Mouse (Mus musculus) cerebellum, adult 2 months (tissue): Measurements from ENCODE around the gene Ppil6.

ENCODE experiments used
- CTCF ChIP-seq: fragments of 200-500 bp; IDR thresholded peaks from 2 replicates; pipeline ENCODE4 v1.5.1; 2011; ENCODE audit warnings: low read depth, mild to moderate bottlenecking, control low read depth, low read length, moderate library complexity, borderline replicate concordance; ENCODE audit not compliant: insufficient read depth
- POLR2A ChIP-seq: fragments of 200-500 bp; IDR thresholded peaks from 2 replicates; pipeline ENCODE4 v1.6.1; 2011; ENCODE audit warnings: low read length, control low read depth, borderline replicate concordance; ENCODE audit not compliant: insufficient read depth

DNA sequence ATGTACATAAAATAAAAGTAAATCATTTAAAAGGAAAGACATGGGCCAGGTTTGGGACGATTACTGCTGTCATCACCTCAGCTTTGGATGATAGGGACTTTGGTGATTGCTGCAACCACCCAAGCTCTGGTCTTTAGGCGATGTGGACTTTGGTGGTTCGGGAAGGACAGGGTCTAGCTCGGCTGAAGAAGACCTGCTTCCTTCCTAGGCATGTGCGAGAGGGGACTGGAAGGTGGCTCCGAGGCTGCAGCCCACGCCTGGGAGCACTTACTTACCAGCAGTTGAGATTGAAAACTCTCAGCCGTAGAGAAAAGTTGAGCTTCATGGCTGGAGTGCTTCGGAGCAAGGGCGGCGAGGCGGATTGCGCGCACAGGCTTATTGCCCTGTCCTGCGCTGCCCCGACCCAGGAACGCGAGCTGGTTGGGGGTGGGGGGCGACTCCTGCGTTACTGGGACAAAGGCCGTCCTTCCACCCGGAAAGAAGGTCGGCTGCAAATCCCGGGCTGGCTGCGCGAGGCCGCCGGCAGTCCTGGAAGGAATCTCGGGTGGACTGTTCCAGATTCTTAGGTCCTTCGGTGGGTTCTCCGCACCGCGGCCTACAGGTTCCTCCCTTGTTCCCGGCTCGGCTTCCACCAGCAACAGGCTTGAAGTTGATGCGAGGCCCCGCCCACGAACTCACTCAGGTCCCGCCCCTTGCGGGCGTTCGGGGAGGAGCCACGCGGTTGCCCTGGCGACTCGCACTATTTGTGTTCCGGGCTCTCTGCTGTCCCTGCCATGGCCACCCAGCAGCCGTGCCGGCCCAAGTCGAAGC is at the start of gene Ppil6, which contains the start of gene Smpd2:
- no peak for TF ChIP-seq CTCF
- no peak for TF ChIP-seq POLR2A
